Mouse (Mus musculus) heart, embryonic 13.5 days (tissue): ENCODE data around the gene Orc5. TPM values are rescaled to one million over a fixed set of nuclear protein-coding genes. Genes with fewer than 3 reads are reported as not detected.

Experiments used
- ATAC-seq: fragments of 200-750 bp; cut with Nextera tagmentation; 2 replicates; pipeline ENCODE4 v1.8.0; 2017; ENCODE audit warnings: moderate TSS enrichment; ENCODE audit not compliant: insufficient number of reproducible peaks, low FRiP score, low TSS enrichment; ENCODE audit errors: extremely low read depth
- H3K27ac ChIP-seq: fragments of 300-500 bp; sonication (generic); replicated peaks from 2 replicates; pipeline ENCODE4 v1.5.1; 2015; ENCODE audit warnings: moderate library complexity, mild to moderate bottlenecking, inconsistent platforms
- H3K27me3 ChIP-seq: fragments of 300-500 bp; sonication (generic); replicated peaks from 2 replicates; pipeline ENCODE4 v1.6.1; 2015; ENCODE audit warnings: mild to moderate bottlenecking, inconsistent platforms
- H3K36me3 ChIP-seq: fragments of 300-500 bp; sonication (generic); 2 replicates; pipeline ENCODE4 v1.6.1; 2015; ENCODE audit warnings: mild to moderate bottlenecking, inconsistent platforms
- H3K4me1 ChIP-seq: fragments of 300-500 bp; sonication (generic); 2 replicates; pipeline ENCODE4 v1.6.1; 2015; ENCODE audit warnings: inconsistent platforms
- H3K4me2 ChIP-seq: fragments of 300-500 bp; sonication (generic); 2 replicates; pipeline ENCODE4 v1.6.1; 2015; ENCODE audit warnings: inconsistent platforms, mild to moderate bottlenecking, moderate library complexity
- H3K4me3 ChIP-seq: fragments of 300-500 bp; sonication (generic); 2 replicates; pipeline ENCODE4 v1.5.1; 2015; ENCODE audit warnings: moderate library complexity, mild to moderate bottlenecking, inconsistent platforms
- H3K9ac ChIP-seq: fragments of 300-500 bp; sonication (generic); 2 replicates; pipeline ENCODE4 v1.6.1; 2015; ENCODE audit warnings: inconsistent platforms, mild to moderate bottlenecking, moderate library complexity
- H3K9me3 ChIP-seq: fragments of 300-500 bp; sonication (generic); 2 replicates; pipeline ENCODE4 v1.6.1; 2016; ENCODE audit warnings: inconsistent platforms
- WGBS: fragments of 180-500 bp; shearing (Covaris S2); methylation state at CpG from one replicate; pipeline ENCODE4 v1.1.7; 2015; ENCODE audit warnings: mixed read lengths; 5-methylcytosine and 5-hydroxymethylcytosine counted together
- polyA plus RNA-seq: library from polyadenylated mRNA; unstranded; fragments of >200 nt; fragmentation: Nextera tagmentation; extraction: Ambion mirVana; gene quantifications from 2 replicates; pipeline ENCODE4 v1.2.1, GENCODE M21; 2015

Orc5 gene
- polyA plus RNA-seq, 1 experiment from 2014 or later: 28.0 TPM

- Histone ChIP-seq H3K9me3 (no peaks in the 10 kb centered on the region), H3K4me2 (no peak overlapping the region), H3K27ac (no peak overlapping the region), H3K4me1 (no peaks in the 10 kb centered on the region), H3K36me3 (peaks cover 3% of the 10 kb centered on the region; the same call in 1 of the 2 replicates), H3K27me3 (no peaks in the 10 kb centered on the region), H3K9ac (no peak overlapping the region), H3K4me3 (no peak overlapping the region)
- WGBS: 47% methylated on average over 2 of the region's 2 CpGs
- no peak for ATAC-seq
Measured at GRCm38 (mm10) chr5:22559801-22560200, 9.6 kb upstream of the Orc5 start.

GRCm38 (mm10) chr5:22557491-22558113 is 7.4 kb upstream of the Orc5 start:
- H3K27me3 ChIP-seq: no peaks in the 10 kb centered on the region
- no peaks in the 10 kb centered on the region for H3K4me1 ChIP-seq
- H3K9ac ChIP-seq: no peak overlapping the region
- no peak overlapping the region for H3K27ac ChIP-seq
- H3K4me3 ChIP-seq: no peak overlapping the region
- 68% methylated on average over 4 of the region's 4 CpGs for WGBS
- H3K9me3 ChIP-seq: no peaks in the 10 kb centered on the region
- peaks cover 3% of the 10 kb centered on the region; the same call in 1 of the 2 replicates for H3K36me3 ChIP-seq
- H3K4me2 ChIP-seq: no peak overlapping the region
- no peak for ATAC-seq

- Histone ChIP-seq H3K4me2 (no peak overlapping the region), H3K9me3 (no peaks in the 10 kb centered on the region), H3K27me3 (no peaks in the 10 kb centered on the region), H3K27ac (no peak overlapping the region), H3K36me3 (no peaks in the 10 kb centered on the region), H3K4me1 (no peaks in the 10 kb centered on the region), H3K4me3 (no peak overlapping the region), H3K9ac (no peak overlapping the region)
- ATAC-seq: no peak
- WGBS: 86% methylated on average over 4 of the region's 4 CpGs
Measured at GRCm38 (mm10) chr5:22556713-22557112, 6.5 kb upstream of the Orc5 start.

GRCm38 (mm10) chr5:22552233-22552765 is 2.1 kb upstream of the Orc5 start:
- Histone ChIP-seq H3K4me3 (no peak overlapping the region), H3K9me3 (no peaks in the 10 kb centered on the region), H3K4me1 (peaks cover 13% of the 10 kb centered on the region), H3K36me3 (peaks cover 4% of the 10 kb centered on the region), H3K27ac (no peak overlapping the region), H3K9ac (no peak overlapping the region), H3K27me3 (no peaks in the 10 kb centered on the region), H3K4me2 (no peak overlapping the region)
- WGBS: 90% methylated on average over 14 of the region's 14 CpGs
- no peak for ATAC-seq

- H3K27ac ChIP-seq: peak overlapping the region; percentile 89
- H3K9me3 ChIP-seq: no peaks in the 10 kb centered on the region
- peaks cover 13% of the 10 kb centered on the region for H3K4me1 ChIP-seq
- ATAC-seq: no peak
- peak overlapping the region; percentile 89 for H3K9ac ChIP-seq
- H3K4me2 ChIP-seq: peak overlapping the region; percentile 80
- H3K4me3 ChIP-seq: peak overlapping the region; percentile 82
- 13% methylated on average over 11 of the region's 11 CpGs for WGBS
- H3K27me3 ChIP-seq: no peaks in the 10 kb centered on the region
- H3K36me3 ChIP-seq: peaks cover 29% of the 10 kb centered on the region
Measured at GRCm38 (mm10) chr5:22549366-22550032, 730 bp downstream of the Orc5 start.

GRCm38 (mm10) chr5:22548556-22549161 is 1.6 kb downstream of the Orc5 start:
- no peaks in the 10 kb centered on the region for H3K9me3 ChIP-seq
- no peaks in the 10 kb centered on the region for H3K27me3 ChIP-seq
- H3K9ac ChIP-seq: no peak overlapping the region
- H3K36me3 ChIP-seq: peaks cover 35% of the 10 kb centered on the region
- H3K4me1 ChIP-seq: peaks cover 13% of the 10 kb centered on the region
- peak overlapping the region; percentile 80 for H3K4me2 ChIP-seq
- no peak overlapping the region for H3K27ac ChIP-seq
- H3K4me3 ChIP-seq: peak overlapping the region; percentile 82
- 73% methylated on average over 6 of the region's 6 CpGs for WGBS
- no peak for ATAC-seq

GRCm38 (mm10) chr5:22546536-22546935 is 3.7 kb downstream of the Orc5 start:
- H3K9ac ChIP-seq: no peak overlapping the region
- no peak overlapping the region for H3K4me3 ChIP-seq
- H3K4me2 ChIP-seq: no peak overlapping the region
- ATAC-seq: no peak
- WGBS: 85% methylated on average over 5 of the region's 5 CpGs
- no peak overlapping the region for H3K27ac ChIP-seq
- H3K9me3 ChIP-seq: no peaks in the 10 kb centered on the region
- peaks cover 52% of the 10 kb centered on the region for H3K36me3 ChIP-seq
- peaks cover 13% of the 10 kb centered on the region for H3K4me1 ChIP-seq
- H3K27me3 ChIP-seq: no peaks in the 10 kb centered on the region

- Histone ChIP-seq H3K4me3 (no peak overlapping the region), H3K9ac (no peak overlapping the region), H3K27me3 (no peaks in the 10 kb centered on the region), H3K4me2 (no peak overlapping the region), H3K4me1 (peaks cover 13% of the 10 kb centered on the region), H3K27ac (no peak overlapping the region), H3K9me3 (no peaks in the 10 kb centered on the region), H3K36me3 (peaks cover 64% of the 10 kb centered on the region)
- ATAC-seq: no peak
Measured at GRCm38 (mm10) chr5:22545305-22545704, 4.9 kb downstream of the Orc5 start.

GRCm38 (mm10) chr5:22542676-22543075 is 7.6 kb downstream of the Orc5 start:
- H3K27me3 ChIP-seq: no peaks in the 10 kb centered on the region
- 96% methylated on average over 2 of the region's 2 CpGs for whole genome bisulfite sequencing
- ATAC-seq: no peak
- H3K4me2 ChIP-seq: no peak overlapping the region
- H3K4me3 ChIP-seq: no peak overlapping the region
- peaks cover 84% of the 10 kb centered on the region for H3K36me3 ChIP-seq
- H3K4me1 ChIP-seq: no peaks in the 10 kb centered on the region
- no peaks in the 10 kb centered on the region for H3K9me3 ChIP-seq
- no peak overlapping the region for H3K27ac ChIP-seq
- H3K9ac ChIP-seq: no peak overlapping the region

GRCm38 (mm10) chr5:22538996-22539600 is 11.1 kb downstream of the Orc5 start:
- H3K4me3 ChIP-seq: no peak overlapping the region
- no peak overlapping the region for H3K27ac ChIP-seq
- H3K36me3 ChIP-seq: peaks cover 79% of the 10 kb centered on the region
- no peak overlapping the region for H3K9ac ChIP-seq
- H3K27me3 ChIP-seq: no peaks in the 10 kb centered on the region
- H3K9me3 ChIP-seq: no peaks in the 10 kb centered on the region
- no peaks in the 10 kb centered on the region for H3K4me1 ChIP-seq
- no peak overlapping the region for H3K4me2 ChIP-seq
- 89% methylated on average over 7 of the region's 7 CpGs for WGBS
- no peak for ATAC-seq

- 86% methylated on average over 1 of the region's 1 CpGs for WGBS
- Histone ChIP-seq H3K27me3 (no peaks in the 10 kb centered on the region), H3K27ac (no peak overlapping the region), H3K9me3 (no peaks in the 10 kb centered on the region), H3K36me3 (peaks cover 63% of the 10 kb centered on the region), H3K4me2 (no peak overlapping the region), H3K4me3 (no peak overlapping the region), H3K9ac (no peak overlapping the region), H3K4me1 (no peaks in the 10 kb centered on the region)
- ATAC-seq: no peak
Measured at GRCm38 (mm10) chr5:22536695-22537094, 13.5 kb downstream of the Orc5 start.
